Mouse (Mus musculus) C2C12 (cell line): ENCODE measurements at regions not wholly inside any gene's neighbourhood (a gene's known extent, or its start where the extent isn't known, plus 50 kb on each side); places are given as distances from the start of the nearest gene placed in this dataset.

Experiments
- H3K27me3 ChIP-seq: one replicate; pipeline ENCODE4 v1.6.1; 2011; ENCODE audit not compliant: control insufficient read depth, insufficient read depth, insufficient read length
- H3K36me3 ChIP-seq: one replicate; pipeline ENCODE4 v1.6.1; 2011; ENCODE audit not compliant: control insufficient read depth, insufficient read depth
- H3K4me3 ChIP-seq: one replicate; pipeline ENCODE4 v1.5.1; 2011; ENCODE audit warnings: mild to moderate bottlenecking, control low read depth; ENCODE audit not compliant: poor library complexity, insufficient read depth, severe bottlenecking
- H3K79me2 ChIP-seq: one replicate; pipeline ENCODE4 v1.6.1; 2011; ENCODE audit not compliant: control insufficient read depth, insufficient read depth
- H3K79me3 ChIP-seq: one replicate; pipeline ENCODE4 v1.6.1; 2011; ENCODE audit warnings: low read depth, control low read depth
- H3ac ChIP-seq: one replicate; pipeline ENCODE3; 2011; ENCODE audit warnings: low read depth; ENCODE audit not compliant: control insufficient read depth, insufficient read length
- CEBPB ChIP-seq: IDR thresholded peaks from one replicate; pipeline ENCODE4 v1.6.1; 2011; ENCODE audit warnings: low read depth, mild to moderate bottlenecking, control low read depth, moderate library complexity
- CTCF ChIP-seq: IDR thresholded peaks from one replicate; pipeline ENCODE4 v1.5.1; 2011; ENCODE audit not compliant: control insufficient read depth, insufficient read depth, insufficient read length
- FOSL1 ChIP-seq: IDR thresholded peaks from one replicate; pipeline ENCODE4 v1.8.0; 2011; ENCODE audit warnings: mild to moderate bottlenecking, low read length; ENCODE audit not compliant: poor library complexity, insufficient read depth, severe bottlenecking
- MAX ChIP-seq: IDR thresholded peaks from one replicate; pipeline ENCODE4 v1.6.1; 2011; ENCODE audit warnings: mild to moderate bottlenecking, control low read depth
- MYOD1 ChIP-seq: IDR thresholded peaks from one replicate; pipeline ENCODE4 v1.6.1; 2011; ENCODE audit warnings: low read depth; ENCODE audit not compliant: control insufficient read depth, insufficient read length
- MYOG ChIP-seq: IDR thresholded peaks from one replicate; pipeline ENCODE4 v1.6.1; 2011; ENCODE audit not compliant: control insufficient read depth, insufficient read length; ENCODE audit errors: extremely low read depth
- USF1 ChIP-seq: IDR thresholded peaks from one replicate; pipeline ENCODE4 v1.6.1; 2011; ENCODE audit warnings: low read depth, mild to moderate bottlenecking, control low read depth, moderate library complexity

- Histone ChIP-seq H3K4me3 (no peak overlapping the region), H3K36me3 (no peaks in the 10 kb centered on the region), H3K79me3 (no peaks in the 10 kb centered on the region), H3K27me3 (no peaks in the 10 kb centered on the region), H3ac (no peak overlapping the region), H3K79me2 (no peaks in the 10 kb centered on the region)
- TF ChIP-seq FOSL1 (no peak), MYOD1 (no peak), MYOG (no peak), MAX (no peak)
Observed at GRCm38 (mm10) chr13:45307226-45307625, 82.3 kb upstream of the Mylip start.

DNA sequence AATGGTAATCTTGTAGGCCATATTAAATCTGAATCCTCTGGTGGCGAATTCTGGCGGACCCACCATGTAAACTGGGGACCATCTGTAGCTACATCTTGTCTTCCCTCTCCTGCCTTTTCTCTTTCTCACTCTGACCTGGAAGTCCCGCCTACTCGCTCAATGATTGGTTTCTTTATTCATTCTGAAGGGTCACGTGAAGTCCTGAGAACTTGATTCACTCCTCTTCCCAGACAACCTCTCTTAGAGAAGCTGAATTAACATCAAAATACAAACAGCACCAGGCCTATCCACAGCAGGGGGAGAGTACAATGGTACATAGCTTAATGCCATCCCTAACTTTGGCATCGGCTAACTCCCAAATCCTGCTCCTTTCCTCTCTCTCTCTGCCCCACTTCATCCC, 69.9 kb upstream of the Mylip start:
- TF ChIP-seq USF1 (peak; percentile 17), FOSL1 (no peak)

GRCm38 (mm10) chr13:45325736-45326293, 63.7 kb upstream of the Mylip start:
- TF ChIP-seq MAX, result no peak
- TF ChIP-seq CTCF, result no peak
- no peak for TF ChIP-seq CEBPB
- no peak for TF ChIP-seq MYOG
- TF ChIP-seq FOSL1, result no peak
- TF ChIP-seq USF1, result no peak
- no peak for TF ChIP-seq MYOD1
- Histone ChIP-seq H3K36me3 (no peaks in the 10 kb centered on the region), H3K79me3 (no peaks in the 10 kb centered on the region), H3K4me3 (no peak overlapping the region), H3K79me2 (no peaks in the 10 kb centered on the region), H3K27me3 (no peaks in the 10 kb centered on the region), H3ac (no peak overlapping the region)

More for the DNA sequence above, 69.9 kb upstream of the Mylip start:
- Histone ChIP-seq H3K79me2 (no peaks in the 10 kb centered on the region), H3K36me3 (no peaks in the 10 kb centered on the region), H3K27me3 (no peaks in the 10 kb centered on the region), H3K79me3 (no peaks in the 10 kb centered on the region), H3ac (no peak overlapping the region), H3K4me3 (no peak overlapping the region)

GRCm38 (mm10) chr13:45326751-45327150, 62.8 kb upstream of the Mylip start:
- Histone ChIP-seq H3ac (no peak overlapping the region), H3K79me3 (no peaks in the 10 kb centered on the region), H3K4me3 (no peak overlapping the region), H3K36me3 (no peaks in the 10 kb centered on the region), H3K79me2 (no peaks in the 10 kb centered on the region), H3K27me3 (no peaks in the 10 kb centered on the region)
- TF ChIP-seq CTCF (no peak), MYOG (no peak), CEBPB (no peak), FOSL1 (no peak), USF1 (no peak), MAX (no peak), MYOD1 (no peak)

- H3K79me2 ChIP-seq, result no peaks in the 10 kb centered on the region
- TF ChIP-seq FOSL1 (no peak), MAX (no peak)
- H3K36me3 ChIP-seq, result no peaks in the 10 kb centered on the region
- no peaks in the 10 kb centered on the region for H3K27me3 ChIP-seq
- H3ac ChIP-seq, result no peak overlapping the region
- H3K79me3 ChIP-seq, result no peaks in the 10 kb centered on the region
- no peak overlapping the region for H3K4me3 ChIP-seq
Observed at GRCm38 (mm10) chr13:45330561-45330960, 59.0 kb upstream of the Mylip start.

DNA sequence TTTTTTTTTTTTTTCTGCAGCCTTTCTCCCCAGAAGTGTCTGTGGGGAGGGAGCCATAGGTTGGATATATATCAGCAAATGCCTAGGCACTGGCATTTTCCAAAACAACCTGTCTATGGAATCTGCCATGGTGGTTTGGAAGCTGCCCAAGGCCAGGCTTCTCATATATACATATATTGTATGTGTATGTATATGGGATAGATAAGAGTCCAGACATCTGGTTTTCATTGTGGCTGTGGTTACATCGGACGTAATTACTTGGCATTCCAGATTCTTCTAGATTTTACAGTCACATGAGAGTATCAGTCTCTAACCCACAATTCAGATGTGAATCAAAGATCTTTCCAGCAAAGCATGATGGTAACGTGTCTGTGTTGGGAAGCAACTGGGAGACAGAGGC, 57.5 kb upstream of the Mylip start:
- H3K4me3 ChIP-seq, result no peak overlapping the region
- H3K27me3 ChIP-seq, result no peaks in the 10 kb centered on the region
- H3K79me3 ChIP-seq, result no peaks in the 10 kb centered on the region
- H3K79me2 ChIP-seq, result no peaks in the 10 kb centered on the region
- no peak overlapping the region for H3ac ChIP-seq
- TF ChIP-seq CTCF, result no peak
- no peak for TF ChIP-seq MAX
- TF ChIP-seq FOSL1, result no peak
- TF ChIP-seq USF1, result no peak
- TF ChIP-seq CEBPB, result no peak
- no peak for TF ChIP-seq MYOD1
- no peak for TF ChIP-seq MYOG
- H3K36me3 ChIP-seq, result no peaks in the 10 kb centered on the region

- no peaks in the 10 kb centered on the region for H3K27me3 ChIP-seq
- no peaks in the 10 kb centered on the region for H3K36me3 ChIP-seq
- H3K79me3 ChIP-seq, result no peaks in the 10 kb centered on the region
- no peak overlapping the region for H3ac ChIP-seq
- no peaks in the 10 kb centered on the region for H3K79me2 ChIP-seq
- H3K4me3 ChIP-seq, result no peak overlapping the region
- TF ChIP-seq CTCF (no peak), CEBPB (no peak), MYOG (no peak), USF1 (no peak), MAX (no peak), FOSL1 (no peak), MYOD1 (no peak)
Observed at GRCm38 (mm10) chr13:45333634-45334033, 55.9 kb upstream of the Mylip start.
